Mouse (Mus musculus) MEL (cell line): ENCODE measurements around the gene Olfr130. TPM values are rescaled to one million over a fixed set of nuclear protein-coding genes. Genes with fewer than 3 reads are reported as not detected.

Source experiments
- DNase-seq: peaks from one replicate; pipeline ENCODE4 v3.0.0; 2011; ENCODE audit warnings: low read depth, low spot score
- H3K27ac ChIP-seq: 2 replicates; pipeline ENCODE4 v1.5.1; 2012; ENCODE audit warnings: low read depth, mild to moderate bottlenecking, control low read depth, low read length, moderate library complexity; ENCODE audit not compliant: control insufficient read depth
- H3K27me3 ChIP-seq, 2 experiments: fragments of 150-350 bp in 1 of 2; sonication (generic) in 1 of 2; 2 replicates each; pipeline ENCODE4 v1.6.1; 2012; ENCODE audit warnings: low read length in 2 of 2, mild to moderate bottlenecking in 2 of 2, improper control_type of control experiment in 1 of 2, moderate library complexity in 1 of 2; ENCODE audit not compliant: insufficient read depth in 2 of 2, control insufficient read depth in 1 of 2
- H3K36me3 ChIP-seq, 2 experiments: 2 replicates each; pipeline ENCODE4 v1.6.1; 2012 to 2014; ENCODE audit warnings: low read length in 2 of 2, improper control_type of control experiment in 1 of 2, inconsistent platforms in 1 of 2, mild to moderate bottlenecking in 1 of 2; ENCODE audit not compliant: insufficient read depth in 2 of 2, control insufficient read depth in 1 of 2
- H3K4me1 ChIP-seq, 2 experiments: fragments of 150-350 bp in 1 of 2; sonication (generic) in 1 of 2; 2 replicates each; pipeline ENCODE4 v1.6.1; 2012; ENCODE audit warnings: low read length in 2 of 2, improper control_type of control experiment in 1 of 2, mild to moderate bottlenecking in 1 of 2; ENCODE audit not compliant: insufficient read depth in 2 of 2, control insufficient read depth in 1 of 2
- H3K4me3 ChIP-seq, 2 experiments: fragments of 150-350 bp in 1 of 2; sonication (generic) in 1 of 2; 2 replicates each; pipeline ENCODE4 v1.5.1; 2012; ENCODE audit warnings: low read depth in 2 of 2, low read length in 2 of 2, mild to moderate bottlenecking in 2 of 2, moderate library complexity in 2 of 2, control low read depth in 1 of 2, improper control_type of control experiment in 1 of 2; ENCODE audit not compliant: control insufficient read depth in 1 of 2, insufficient read depth in 1 of 2
- H3K79me2 ChIP-seq: 2 replicates; pipeline ENCODE4 v1.6.1; 2012; ENCODE audit warnings: mild to moderate bottlenecking, low read length, moderate library complexity; ENCODE audit not compliant: control insufficient read depth, poor library complexity, insufficient read depth
- H3K9ac ChIP-seq: 2 replicates; pipeline ENCODE4 v1.6.1; 2012; ENCODE audit warnings: low read depth, mild to moderate bottlenecking, control low read depth, low read length, moderate library complexity; ENCODE audit not compliant: control insufficient read depth, poor library complexity, severe bottlenecking
- H3K9me3 ChIP-seq: fragments of 150-350 bp; sonication (generic); replicated peaks from 2 replicates; pipeline ENCODE4 v1.6.1; 2012; ENCODE audit warnings: mild to moderate bottlenecking, low read length, improper control_type of control experiment, moderate library complexity; ENCODE audit not compliant: insufficient read depth
- CHD2 ChIP-seq: IDR thresholded peaks from 2 replicates; pipeline ENCODE4 v1.6.1; 2011; ENCODE audit warnings: low read length, improper control_type of control experiment
- EP300 ChIP-seq, 2 experiments: IDR thresholded peaks; 2 replicates each; pipeline ENCODE4 v1.6.1; 2011; ENCODE audit warnings: improper control_type of control experiment in 2 of 2, low read length in 2 of 2, low read depth in 1 of 2, mild to moderate bottlenecking in 1 of 2
- ETS1 ChIP-seq: IDR thresholded peaks from 2 replicates; pipeline ENCODE4 v1.6.1; 2012; ENCODE audit warnings: low read depth, mild to moderate bottlenecking, inconsistent platforms, low read length, improper control_type of control experiment, moderate library complexity
- GATA1 ChIP-seq: IDR thresholded peaks from 2 replicates; pipeline ENCODE4 v1.6.1; 2011; ENCODE audit warnings: low read depth, low read length, improper control_type of control experiment
- JUND ChIP-seq: IDR thresholded peaks from 2 replicates; pipeline ENCODE4 v1.6.1; 2011; ENCODE audit warnings: low read depth, mild to moderate bottlenecking, improper control_type of control experiment, low read length
- MAFK ChIP-seq: IDR thresholded peaks from 2 replicates; pipeline ENCODE4 v1.6.1; 2011; ENCODE audit warnings: low read depth, mild to moderate bottlenecking, low read length, improper control_type of control experiment, borderline replicate concordance
- MXI1 ChIP-seq: IDR thresholded peaks from 2 replicates; pipeline ENCODE4 v1.6.1; 2011; ENCODE audit warnings: mild to moderate bottlenecking, low read depth, low read length, improper control_type of control experiment
- MYC ChIP-seq: IDR thresholded peaks from 2 replicates; pipeline ENCODE4 v1.6.1; 2011; ENCODE audit warnings: low read depth, mild to moderate bottlenecking, low read length, improper control_type of control experiment, moderate library complexity
- NELFE ChIP-seq: IDR thresholded peaks from 2 replicates; pipeline ENCODE4 v1.6.1; 2011; ENCODE audit warnings: low read depth, low read length, improper control_type of control experiment
- POLR2AphosphoS2 ChIP-seq: IDR thresholded peaks from 2 replicates; pipeline ENCODE4 v1.6.1; 2011; ENCODE audit warnings: low read length, improper control_type of control experiment
- POLR2AphosphoS5 ChIP-seq: IDR thresholded peaks from 2 replicates; pipeline ENCODE4 v1.6.1; 2012; ENCODE audit warnings: low read depth, borderline replicate concordance, mild to moderate bottlenecking, inconsistent platforms, low read length, moderate library complexity, mixed read lengths
- TAL1 ChIP-seq: IDR thresholded peaks from 2 replicates; pipeline ENCODE4 v1.6.1; 2012; ENCODE audit warnings: mild to moderate bottlenecking, inconsistent platforms, low read length, moderate library complexity, mixed read lengths
- TBP ChIP-seq: IDR thresholded peaks from 2 replicates; pipeline ENCODE4 v1.8.0; 2011; ENCODE audit warnings: low read depth, low read length, improper control_type of control experiment
- TCF12 ChIP-seq: IDR thresholded peaks from 2 replicates; pipeline ENCODE4 v1.6.1; 2014; ENCODE audit warnings: low read depth, mild to moderate bottlenecking, inconsistent platforms, low read length, improper control_type of control experiment, moderate library complexity
- USF2 ChIP-seq, 2 experiments: IDR thresholded peaks; 2 replicates each; pipeline ENCODE4 v1.6.1; 2011 to 2012; ENCODE audit warnings: improper control_type of control experiment in 2 of 2, low read length in 2 of 2, borderline replicate concordance in 1 of 2, inconsistent platforms in 1 of 2, low read depth in 1 of 2, mild to moderate bottlenecking in 1 of 2; ENCODE audit not compliant: insufficient read depth in 1 of 2
- ZKSCAN1 ChIP-seq: IDR thresholded peaks from 2 replicates; pipeline ENCODE4 v1.6.1; 2012; ENCODE audit warnings: low read depth, mild to moderate bottlenecking, inconsistent platforms, low read length, improper control_type of control experiment, moderate library complexity
- ZMIZ1 ChIP-seq: IDR thresholded peaks from 2 replicates; pipeline ENCODE4 v1.6.1; 2012; ENCODE audit warnings: low read depth, mild to moderate bottlenecking, inconsistent platforms, low read length, improper control_type of control experiment, moderate library complexity
- ZNF384 ChIP-seq: IDR thresholded peaks from 2 replicates; pipeline ENCODE4 v1.6.1; 2012; ENCODE audit warnings: low read depth, mild to moderate bottlenecking, inconsistent platforms, low read length, improper control_type of control experiment
- polyA plus RNA-seq, 2 experiments: library from polyadenylated mRNA; stranded (reverse) in 1 of 2; unstranded in 1 of 2; fragments of >175 nt in 1 of 2; fragments of >200 nt in 1 of 2; gene quantifications; 2 replicates each; pipeline versions ENCODE4 v1.2.1 to v1.2.4; 2012; ENCODE audit warnings: low replicate concordance in 2 of 2, low read depth in 1 of 2; ENCODE audit not compliant: insufficient read length in 2 of 2, insufficient read depth in 1 of 2, missing spikeins in 1 of 2
- total RNA-seq: library from RNA; depleted of rRNA; stranded (reverse); fragments of 300-350 nt; gene quantifications from 2 replicates; pipeline ENCODE4 v1.2.3, GENCODE M21; 2012

The Olfr130 gene
- total and polyA plus RNA-seq, 3 experiments: not detected

- TF ChIP-seq USF2 (IDR thresholded peaks at IDR 0.05; ENCODE audit: borderline replicate concordance in 1 of 2, insufficient read depth in 1 of 2, low read depth in 1 of 2, low read length in 2 of 2): no peak
- TF ChIP-seq, all 39 proteins: peak for 0
These were observed 37.4 kb upstream of the Olfr130 start (continued) for GRCm38 (mm10) chr17:38026297-38026696.

- Histone ChIP-seq H3K9ac (no peak within 1 kb of the TSS), H3K4me1 (no peaks in the 10 kb centered on the region), H3K4me3 (no peak within 1 kb of the TSS), H3K27ac (no peak within 1 kb of the TSS), H3K79me2 (no peaks in the 10 kb centered on the region), H3K36me3 (no peaks in the 10 kb centered on the region), H3K27me3 (no peaks in the 10 kb centered on the region), H3K9me3 (no peaks in the 10 kb centered on the region)
- DNase-seq: no peak
- TF ChIP-seq POLR2AphosphoS2 (no peak), CHD2 (no peak), ZNF384 (0 out of 2 replicates have a peak, but pooled peaks have one; percentile 19)
These were observed 3.7 kb upstream of the Olfr130 start, which contains the start of gene Olfr129 for GRCm38 (mm10) chr17:38059979-38060378. Olfr129 (minus strand) TSS chr17:38060079.

GRCm38 (mm10) chr17:38082364-38082763, 18.6 kb downstream of the Olfr130 start:
- peak; percentile 38 for DNase-seq
- H3K27me3 ChIP-seq: no peaks in the 10 kb centered on the region
- no peaks in the 10 kb centered on the region for H3K9me3 ChIP-seq
- no peak overlapping the region for H3K4me3 ChIP-seq
- H3K36me3 ChIP-seq: no peaks in the 10 kb centered on the region; a peak in 1 of 4 replicates
- no peak for TF ChIP-seq MAFK
- no peak for TF ChIP-seq MXI1
- TF ChIP-seq ZMIZ1: no peak
- TF ChIP-seq TAL1: peak; percentile 30; the same call in 1 of the 2 replicates
- no peak for TF ChIP-seq POLR2AphosphoS5
- TF ChIP-seq EP300 (IDR thresholded peaks at IDR 0.05; ENCODE audit: low read depth in 1 of 2, low read length in 2 of 2): peak; percentile 47 to 71
- TF ChIP-seq JUND: no peak
- TF ChIP-seq NELFE: no peak
- 0 out of 2 replicates have a peak, but pooled peaks have one; percentile 31 for TF ChIP-seq GATA1
- peak; percentile 86 for TF ChIP-seq ETS1
- TF ChIP-seq TCF12: peak; percentile 76
- no peak for TF ChIP-seq POLR2AphosphoS2
- TF ChIP-seq USF2 (IDR thresholded peaks at IDR 0.05; ENCODE audit: borderline replicate concordance in 1 of 2, insufficient read depth in 1 of 2, low read depth in 1 of 2, low read length in 2 of 2): no peak
- no peak for TF ChIP-seq TBP
- no peak for TF ChIP-seq MYC
- TF ChIP-seq ZNF384: no peak
- TF ChIP-seq ZKSCAN1: no peak
- no peaks in the 10 kb centered on the region for H3K79me2 ChIP-seq
- H3K9ac ChIP-seq: no peak overlapping the region
- H3K4me1 ChIP-seq: peaks cover 0 to 4% of the 10 kb centered on the region in 2 experiments; a peak in 1 of 4 replicates
- no peak overlapping the region for H3K27ac ChIP-seq
